Mouse (Mus musculus): Measurements from ENCODE around the gene Cacna1e. TPM values are rescaled to one million over a fixed set of nuclear protein-coding genes. Genes with fewer than 3 reads are reported as not detected.

Cacna1e gene
- polyA plus RNA-seq, 1 experiment from 2014 or later = 0.25 TPM

DNA sequence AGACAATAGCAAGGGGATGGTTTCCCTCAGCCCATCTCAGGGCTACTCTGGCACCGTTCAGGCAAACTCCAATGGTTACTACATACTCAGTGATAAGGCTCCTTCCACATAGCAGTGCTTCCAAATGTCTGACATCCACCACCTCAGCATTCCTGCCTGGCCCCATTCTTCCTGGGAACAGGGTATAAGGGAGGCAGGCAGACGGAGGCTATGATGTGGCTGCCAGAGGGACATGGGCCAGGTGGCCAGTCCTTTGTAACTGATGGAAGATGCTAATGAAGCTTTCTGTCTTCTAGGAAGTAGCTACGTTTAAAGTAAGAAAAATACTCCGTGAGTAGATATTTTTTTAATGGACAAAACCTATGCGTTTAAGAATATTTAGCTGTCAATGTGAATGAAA is 3.7 kb upstream of the Cacna1e start:
- WGBS = 70% methylated on average over 5 of the region's 5 CpGs
- no peak overlapping the region for H3K9ac ChIP-seq
- H3K4me2 ChIP-seq = no peak overlapping the region
- no peak for TF ChIP-seq CTCF (IDR thresholded peaks at IDR 0.05; ENCODE audit: low read depth)
- no peak overlapping the region for H3K4me3 ChIP-seq (ENCODE audit: low read depth, low read length)
- no peak for ATAC-seq (ENCODE audit: insufficient read depth)
- no peaks in the 10 kb centered on the region for H3K4me1 ChIP-seq (ENCODE audit: insufficient read depth)
- no peaks in the 10 kb centered on the region for H3K9me3 ChIP-seq (ENCODE audit: low read depth, low read length)
- DNase-seq = no peak
- no peak overlapping the region for H3K27ac ChIP-seq (ENCODE audit: low read depth)
- peaks cover 27% of the 10 kb centered on the region for H3K27me3 ChIP-seq (ENCODE audit: insufficient read depth, low read length)
- H3K36me3 ChIP-seq (ENCODE audit: insufficient read depth) = no peaks in the 10 kb centered on the region

DNA sequence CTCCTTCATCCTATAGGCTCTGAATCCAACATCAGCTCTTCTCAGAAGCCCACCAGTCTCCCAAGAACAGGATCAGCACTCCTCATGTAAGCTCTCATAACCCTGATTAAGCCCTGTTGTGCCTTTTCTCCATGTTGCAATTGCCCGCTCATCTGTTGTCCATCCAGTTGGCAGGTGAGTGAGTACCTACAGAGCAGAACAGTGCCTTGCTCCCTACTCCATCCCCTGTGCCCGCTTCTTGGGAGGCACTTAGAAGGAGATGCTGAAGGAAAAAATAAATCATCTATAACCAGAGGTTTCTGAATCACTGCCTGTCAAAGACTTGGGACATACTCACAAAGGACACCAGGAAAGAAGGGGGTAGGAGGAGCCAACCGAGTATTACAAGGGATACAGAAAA is 3.2 kb upstream of the Cacna1e start:
- H3K4me3 ChIP-seq (ENCODE audit: low read depth, low read length) = no peak overlapping the region
- WGBS = 80% methylated on average over 3 of the region's 3 CpGs
- H3K27ac ChIP-seq (ENCODE audit: low read depth) = no peak overlapping the region
- no peak overlapping the region for H3K9ac ChIP-seq
- H3K27me3 ChIP-seq (ENCODE audit: insufficient read depth, low read length) = peaks cover 32% of the 10 kb centered on the region
- TF ChIP-seq CTCF (IDR thresholded peaks at IDR 0.05; ENCODE audit: low read depth) = no peak
- no peak for ATAC-seq (ENCODE audit: insufficient read depth)
- DNase-seq = no peak
- H3K4me2 ChIP-seq = no peak overlapping the region
- H3K36me3 ChIP-seq (ENCODE audit: insufficient read depth) = no peaks in the 10 kb centered on the region
- H3K4me1 ChIP-seq (ENCODE audit: insufficient read depth) = no peaks in the 10 kb centered on the region
- no peaks in the 10 kb centered on the region for H3K9me3 ChIP-seq (ENCODE audit: low read depth, low read length)

DNA sequence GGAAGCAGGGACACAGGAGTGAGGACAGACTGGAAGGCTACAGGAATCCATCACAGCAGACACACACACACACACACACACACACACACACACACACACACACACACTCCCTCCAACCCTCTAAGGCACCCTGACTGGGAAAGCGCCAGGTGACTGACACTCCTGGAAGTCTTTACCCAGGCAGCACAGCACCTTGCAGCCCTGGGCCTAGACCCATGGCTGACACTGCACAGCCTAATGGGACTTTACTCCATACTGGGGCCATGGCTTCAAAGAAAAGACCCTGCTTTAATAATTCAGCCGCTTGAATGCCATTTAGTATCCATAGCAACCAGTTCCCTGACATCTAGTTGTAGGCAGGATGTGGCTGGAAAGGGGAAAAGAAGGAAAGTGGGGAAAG is 2.3 kb upstream of the Cacna1e start:
- Histone ChIP-seq H3K4me1 (ENCODE audit: insufficient read depth) (no peaks in the 10 kb centered on the region), H3K27ac (ENCODE audit: low read depth) (no peak overlapping the region), H3K4me3 (ENCODE audit: low read depth, low read length) (no peak overlapping the region), H3K36me3 (ENCODE audit: insufficient read depth) (no peaks in the 10 kb centered on the region), H3K9ac (no peak overlapping the region), H3K4me2 (no peak overlapping the region), H3K9me3 (ENCODE audit: low read depth, low read length) (no peaks in the 10 kb centered on the region), H3K27me3 (ENCODE audit: insufficient read depth, low read length) (peaks cover 35% of the 10 kb centered on the region)
- TF ChIP-seq CTCF (IDR thresholded peaks at IDR 0.05; ENCODE audit: low read depth) = no peak
- ATAC-seq (ENCODE audit: insufficient read depth) (no peak), DNase-seq (no peak)
- whole genome bisulfite sequencing = 36% methylated on average over 2 of the region's 2 CpGs

DNA sequence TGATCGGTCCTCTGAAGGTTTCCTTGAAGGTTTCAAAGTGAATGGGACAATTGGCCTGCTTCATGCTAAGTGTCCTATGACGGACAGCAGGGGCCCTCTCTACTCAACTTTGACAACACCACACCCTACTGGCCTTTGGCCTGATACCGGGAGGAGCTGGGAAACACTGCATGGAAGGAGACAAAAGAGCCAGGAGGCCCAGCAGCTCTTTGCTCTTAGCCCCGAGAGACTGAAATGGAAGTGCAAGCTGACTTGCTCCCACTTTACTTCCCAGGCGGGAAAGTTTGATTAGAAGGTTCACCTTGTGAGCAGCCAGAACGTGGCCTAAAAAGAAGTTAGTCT is 877 bp upstream of the Cacna1e start:
- Histone ChIP-seq H3K9ac (no peak overlapping the region), H3K4me2 (no peak overlapping the region), H3K36me3 (ENCODE audit: insufficient read depth) (no peaks in the 10 kb centered on the region), H3K27me3 (ENCODE audit: insufficient read depth, low read length) (peaks cover 35% of the 10 kb centered on the region), H3K4me1 (ENCODE audit: insufficient read depth) (no peaks in the 10 kb centered on the region), H3K27ac (ENCODE audit: low read depth) (no peak overlapping the region), H3K4me3 (ENCODE audit: low read depth, low read length) (no peak overlapping the region), H3K9me3 (ENCODE audit: low read depth, low read length) (no peaks in the 10 kb centered on the region)
- TF ChIP-seq CTCF (IDR thresholded peaks at IDR 0.05; ENCODE audit: low read depth) = 0 out of 2 replicates have a peak, but pooled peaks have one; percentile 2
- 35% methylated on average over 6 of the region's 6 CpGs for WGBS
- peak; percentile 23; the same call in 1 of the 2 replicates for ATAC-seq (ENCODE audit: insufficient read depth)
- no peak for DNase-seq

DNA sequence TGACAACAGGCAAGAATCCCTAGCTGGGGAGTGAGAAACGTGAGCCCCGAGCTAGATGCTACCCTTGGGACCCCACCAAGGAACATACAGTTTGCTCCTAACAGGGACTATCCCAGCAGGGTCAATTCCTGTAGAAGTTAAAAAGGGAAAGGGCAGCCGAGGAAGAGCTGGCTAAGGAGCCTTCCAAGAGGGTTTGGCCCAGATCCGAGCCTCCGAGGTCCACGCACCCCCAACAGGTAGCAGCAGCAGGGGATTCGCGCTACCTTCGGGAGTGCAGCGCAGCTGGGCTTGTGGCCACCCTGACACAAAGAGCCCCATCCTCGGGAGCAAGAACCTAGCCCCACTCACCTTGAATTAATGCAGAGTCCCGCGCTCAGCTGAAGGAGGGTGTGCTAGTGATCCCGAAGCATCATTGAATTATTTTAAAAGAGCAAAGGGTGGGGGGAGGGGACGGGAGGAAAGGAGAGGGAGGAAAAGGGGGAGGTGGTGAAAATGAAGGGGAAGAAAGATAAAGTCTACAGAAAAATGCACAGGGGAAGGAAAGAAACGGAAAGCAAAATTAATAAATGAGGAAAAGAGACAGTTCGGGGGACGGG is 607 bp downstream of the Cacna1e start:
- Histone ChIP-seq H3K4me3 (ENCODE audit: low read depth, low read length) (peak overlapping the region; percentile 38), H3K36me3 (ENCODE audit: insufficient read depth) (no peaks in the 10 kb centered on the region), H3K4me1 (ENCODE audit: insufficient read depth) (no peaks in the 10 kb centered on the region), H3K9ac (peak overlapping the region; percentile 30; the same call in 1 of the 2 replicates), H3K9me3 (ENCODE audit: low read depth, low read length) (no peaks in the 10 kb centered on the region), H3K27me3 (ENCODE audit: insufficient read depth, low read length) (peaks cover 35% of the 10 kb centered on the region), H3K4me2 (peak overlapping the region; percentile 74), H3K27ac (ENCODE audit: low read depth) (no peak overlapping the region)
- no peak for ATAC-seq (ENCODE audit: insufficient read depth)
- no peak for TF ChIP-seq CTCF (IDR thresholded peaks at IDR 0.05; ENCODE audit: low read depth)
- peak; percentile 6 for DNase-seq
- WGBS = 2% methylated on average over 18 of the region's 18 CpGs

DNA sequence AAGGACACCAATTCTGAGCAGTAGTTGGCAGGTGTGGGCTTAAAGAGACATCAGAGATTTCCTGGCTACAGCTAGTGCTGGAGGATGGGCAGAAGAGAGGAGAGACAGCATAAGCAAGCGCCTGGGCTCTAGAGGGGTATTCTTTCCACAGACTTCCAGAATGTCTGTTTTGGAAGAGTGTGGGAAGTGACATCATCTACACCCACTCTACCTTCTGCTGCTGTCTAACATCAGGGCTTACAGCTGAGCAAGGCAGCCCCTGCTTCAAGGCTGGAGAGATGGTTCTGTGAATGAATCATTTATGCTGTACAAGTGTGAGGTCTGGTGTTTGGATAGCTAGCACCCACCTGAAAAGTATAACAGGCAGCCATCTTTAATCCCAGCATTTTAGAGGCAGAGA is 18.3 kb downstream of the Cacna1e start:
- DNase-seq (no peak), ATAC-seq (ENCODE audit: insufficient read depth) (no peak)
- TF ChIP-seq CTCF (IDR thresholded peaks at IDR 0.05; ENCODE audit: low read depth) = no peak
- no peak overlapping the region for H3K9ac ChIP-seq
- H3K27ac ChIP-seq (ENCODE audit: low read depth) = no peak overlapping the region
- H3K36me3 ChIP-seq (ENCODE audit: insufficient read depth) = no peaks in the 10 kb centered on the region
- H3K4me3 ChIP-seq (ENCODE audit: low read depth, low read length) = no peak overlapping the region
- no peaks in the 10 kb centered on the region for H3K27me3 ChIP-seq (ENCODE audit: insufficient read depth, low read length)
- no peaks in the 10 kb centered on the region for H3K4me1 ChIP-seq (ENCODE audit: insufficient read depth)
- H3K9me3 ChIP-seq (ENCODE audit: low read depth, low read length) = no peaks in the 10 kb centered on the region
- 73% methylated on average over 1 of the region's 1 CpGs for WGBS
- no peak overlapping the region for H3K4me2 ChIP-seq

DNA sequence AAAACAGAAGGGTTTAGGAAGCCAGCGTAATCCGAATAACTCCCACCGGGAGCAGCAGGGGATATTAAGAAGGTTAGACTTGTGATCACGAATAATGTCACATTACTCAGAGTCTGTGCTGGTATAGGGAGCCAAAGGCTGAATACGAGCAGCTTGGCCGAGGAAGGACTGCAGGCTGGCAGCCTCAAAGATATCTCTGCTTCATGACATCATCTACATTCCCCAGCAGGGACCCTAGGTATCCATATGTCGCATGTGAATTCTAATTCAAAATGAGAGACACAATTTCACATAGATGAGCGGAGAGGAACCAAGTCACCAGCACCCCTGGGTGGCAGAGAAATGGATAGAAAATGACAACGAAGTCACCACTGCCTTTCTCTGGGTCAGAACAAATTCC is 22.9 kb downstream of the Cacna1e start:
- no peak for DNase-seq
- no peaks in the 10 kb centered on the region for H3K9me3 ChIP-seq (ENCODE audit: low read depth, low read length)
- no peak for TF ChIP-seq CTCF (IDR thresholded peaks at IDR 0.05; ENCODE audit: low read depth)
- H3K36me3 ChIP-seq (ENCODE audit: insufficient read depth) = no peaks in the 10 kb centered on the region
- H3K9ac ChIP-seq = no peak overlapping the region
- no peak overlapping the region for H3K4me3 ChIP-seq (ENCODE audit: low read depth, low read length)
- H3K27me3 ChIP-seq (ENCODE audit: insufficient read depth, low read length) = no peaks in the 10 kb centered on the region
- no peak overlapping the region for H3K4me2 ChIP-seq
- 75% methylated on average over 9 of the region's 9 CpGs for whole genome bisulfite sequencing
- no peak for ATAC-seq (ENCODE audit: insufficient read depth)
- no peak overlapping the region for H3K27ac ChIP-seq (ENCODE audit: low read depth)
- no peaks in the 10 kb centered on the region for H3K4me1 ChIP-seq (ENCODE audit: insufficient read depth)

DNA sequence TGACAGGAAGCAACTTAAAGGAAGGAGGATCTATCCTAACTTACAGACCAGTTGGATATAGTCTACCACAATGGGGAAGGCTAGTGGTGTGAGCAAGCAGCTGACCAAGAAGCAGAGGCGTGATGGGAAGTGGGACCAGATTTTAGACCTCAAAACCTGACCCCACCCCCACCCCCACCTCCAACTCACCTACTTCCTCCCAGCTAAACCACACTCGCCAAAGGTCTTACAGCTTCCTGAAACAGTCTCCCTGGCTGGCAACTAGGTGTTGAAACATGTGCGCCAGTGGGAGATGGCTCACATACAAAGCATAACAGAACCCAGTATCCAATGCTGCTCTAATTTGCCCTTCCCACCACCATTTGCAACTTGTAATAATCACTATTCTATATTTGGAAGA is 29.7 kb downstream of the Cacna1e start:
- no peak overlapping the region for H3K4me2 ChIP-seq
- no peak overlapping the region for H3K9ac ChIP-seq
- no peak overlapping the region for H3K27ac ChIP-seq (ENCODE audit: low read depth)
- ATAC-seq (ENCODE audit: insufficient read depth) = no peak
- no peaks in the 10 kb centered on the region for H3K9me3 ChIP-seq (ENCODE audit: low read depth, low read length)
- no peaks in the 10 kb centered on the region for H3K36me3 ChIP-seq (ENCODE audit: insufficient read depth)
- TF ChIP-seq CTCF (IDR thresholded peaks at IDR 0.05; ENCODE audit: low read depth) = no peak
- H3K4me1 ChIP-seq (ENCODE audit: insufficient read depth) = no peaks in the 10 kb centered on the region
- WGBS = 70% methylated on average over 3 of the region's 3 CpGs
- no peak for DNase-seq
- no peaks in the 10 kb centered on the region for H3K27me3 ChIP-seq (ENCODE audit: insufficient read depth, low read length)
- H3K4me3 ChIP-seq (ENCODE audit: low read depth, low read length) = no peak overlapping the region

Data from lung, embryonic 14.5 days (tissue).